Mouse (Mus musculus) frontal cortex, postnatal 36 days (tissue): ENCODE measurements around the gene Tctex1d4.
A peak's percentile ranks its signal among the peaks of the same experiment; 100 is the strongest.

Source experiments
- DNase-seq, 2 experiments: peaks; one replicate each; pipeline ENCODE4 v3.0.0; 2022; ENCODE audit warnings: low spot score in 2 of 2

Gene Tctex1d4

DNA sequence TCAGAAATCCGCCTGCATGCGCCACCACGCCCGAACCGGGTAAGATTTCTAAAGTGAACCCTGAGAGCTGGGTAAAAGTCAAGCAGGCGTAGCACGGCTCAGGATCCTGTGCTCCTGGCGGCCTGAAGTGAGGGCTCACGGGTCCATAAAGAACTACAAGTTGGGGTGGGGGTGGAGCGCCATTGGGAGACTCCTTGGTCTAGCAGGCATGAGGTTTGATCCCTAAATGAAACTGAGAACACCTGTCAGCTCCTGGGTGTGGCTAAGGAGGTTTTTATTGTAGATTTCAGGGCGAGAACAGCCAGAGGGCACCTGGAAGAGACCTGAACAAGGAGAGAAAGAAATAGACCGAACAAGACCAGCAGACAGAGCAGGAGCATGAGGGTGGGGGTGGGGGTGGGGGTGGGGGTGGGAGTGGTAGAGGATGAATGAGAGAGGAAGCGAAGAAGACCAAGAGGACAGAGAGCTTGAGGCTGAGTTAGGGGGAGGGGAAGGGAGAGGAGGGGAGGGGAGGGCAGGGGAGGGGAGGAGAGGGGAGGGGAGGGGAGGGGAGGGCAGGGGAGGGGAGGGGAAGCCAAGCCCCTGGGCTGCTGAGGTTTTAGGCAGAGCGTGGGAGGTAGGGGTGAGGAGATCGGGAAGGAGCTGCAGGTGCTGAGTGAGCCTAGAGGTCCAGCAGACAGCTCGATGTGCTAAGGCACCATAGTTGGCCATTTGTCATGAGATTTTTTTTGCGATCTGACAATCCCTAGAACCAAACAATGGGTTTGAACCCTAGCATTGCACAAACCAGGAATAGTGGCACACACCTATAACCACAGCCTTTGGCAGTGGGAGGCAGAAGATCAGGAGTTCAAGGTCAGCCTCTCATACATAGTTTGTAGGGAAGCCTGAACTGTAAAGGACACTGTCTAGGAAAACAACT, 12.0 kb downstream of the Tctex1d4 start:
- no peak for DNase-seq

DNA sequence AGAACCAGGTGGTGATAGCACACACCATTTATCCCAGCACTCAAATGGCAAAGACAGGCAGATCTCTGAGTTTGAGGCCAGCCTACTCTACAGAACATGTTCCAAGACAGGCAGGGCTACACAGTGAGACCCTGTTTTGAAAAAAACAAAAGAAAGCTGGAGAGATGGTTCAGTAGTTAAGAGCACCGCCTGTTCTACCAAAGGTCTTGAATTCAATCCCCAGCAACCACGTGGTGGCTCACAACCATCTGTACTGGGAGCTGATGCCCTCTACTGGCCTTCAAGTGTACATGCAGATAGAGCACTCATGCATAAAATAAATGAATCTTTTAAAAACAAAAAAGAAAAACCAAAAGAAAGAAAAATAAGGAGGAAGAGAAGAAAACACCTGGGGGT, 12.6 kb downstream of the Tctex1d4 start:
- DNase-seq = no peak

DNA sequence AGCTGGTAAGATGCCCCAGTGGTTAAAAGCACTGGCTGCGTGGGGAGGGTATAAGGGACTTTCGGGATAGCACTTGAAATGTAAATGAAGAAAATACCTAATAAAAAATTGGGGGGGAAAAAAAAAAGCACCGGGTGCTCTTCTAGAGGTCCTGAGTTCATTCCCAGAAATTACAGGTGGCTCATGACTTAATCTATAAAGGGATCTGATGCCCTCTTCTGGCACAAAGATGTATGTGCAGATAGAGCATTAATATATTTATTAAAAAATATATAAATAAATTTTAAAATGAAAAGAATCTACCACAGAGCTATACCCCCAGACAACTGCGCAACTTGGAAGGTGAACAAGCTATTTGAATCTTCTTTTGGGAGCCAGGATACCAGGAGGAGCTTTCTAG, 14.0 kb downstream of the Tctex1d4 start:
- no peak for DNase-seq

DNA sequence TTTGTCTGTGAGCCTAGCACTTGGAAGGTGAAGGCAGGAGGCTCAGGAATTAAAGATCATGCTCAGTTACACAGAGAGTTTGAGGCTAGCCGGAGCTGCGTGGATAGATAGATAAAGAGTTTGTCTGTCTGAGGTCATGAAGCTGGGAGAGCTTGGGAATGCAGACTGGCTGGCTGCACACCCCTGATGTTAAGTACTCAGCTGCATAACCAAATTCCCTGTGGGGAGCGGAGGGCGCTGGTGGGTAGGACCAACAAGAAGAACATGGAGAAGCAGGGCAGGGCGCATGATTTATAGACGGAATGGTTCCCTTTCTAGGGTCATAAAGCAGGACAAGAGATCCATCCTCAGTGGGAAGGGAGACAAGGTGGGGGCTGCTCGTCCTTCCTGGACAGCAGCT, 16.4 kb downstream of the Tctex1d4 start:
- no peak for DNase-seq

DNA sequence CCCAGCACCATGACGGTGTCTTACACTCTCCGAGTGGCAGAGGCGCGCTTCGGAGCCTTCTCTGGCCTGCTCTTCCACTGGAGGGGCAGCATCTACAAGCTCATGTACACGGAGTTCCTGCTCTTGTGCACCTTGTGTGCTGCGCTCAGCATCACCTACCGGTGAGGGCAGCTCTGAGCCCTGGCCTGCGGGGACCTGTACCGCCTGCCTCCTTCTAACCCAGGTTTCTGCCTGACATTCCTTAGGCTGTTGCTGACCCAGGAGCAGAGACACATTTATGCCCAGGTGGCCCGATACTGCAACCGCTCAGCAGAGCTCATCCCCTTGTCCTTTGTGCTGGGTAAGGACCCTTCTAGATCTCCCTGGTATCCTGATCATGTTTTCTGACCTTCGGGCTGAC, 18.7 kb downstream of the Tctex1d4 start:
- DNase-seq = no peak

DNA sequence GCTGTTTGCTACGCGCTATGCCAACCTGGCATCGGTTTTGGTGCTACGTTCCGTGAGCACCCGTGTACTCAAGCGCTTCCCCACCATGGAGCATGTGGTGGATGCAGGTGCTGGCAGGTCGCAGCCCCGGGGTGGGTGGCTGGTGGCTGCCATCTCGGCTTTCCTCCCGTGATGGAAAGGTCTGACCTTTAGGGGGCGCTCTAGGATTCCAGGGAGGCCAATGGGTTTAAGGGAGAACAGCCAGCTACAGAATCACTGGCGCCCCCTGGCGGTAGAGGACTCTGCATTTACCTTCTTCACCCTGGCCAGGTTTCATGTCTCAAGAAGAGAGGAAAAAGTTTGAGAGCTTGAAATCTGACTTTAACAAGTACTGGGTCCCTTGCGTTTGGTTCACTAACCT, 19.6 kb downstream of the Tctex1d4 start:
- peak; percentile 70 to 72 for DNase-seq

DNA sequence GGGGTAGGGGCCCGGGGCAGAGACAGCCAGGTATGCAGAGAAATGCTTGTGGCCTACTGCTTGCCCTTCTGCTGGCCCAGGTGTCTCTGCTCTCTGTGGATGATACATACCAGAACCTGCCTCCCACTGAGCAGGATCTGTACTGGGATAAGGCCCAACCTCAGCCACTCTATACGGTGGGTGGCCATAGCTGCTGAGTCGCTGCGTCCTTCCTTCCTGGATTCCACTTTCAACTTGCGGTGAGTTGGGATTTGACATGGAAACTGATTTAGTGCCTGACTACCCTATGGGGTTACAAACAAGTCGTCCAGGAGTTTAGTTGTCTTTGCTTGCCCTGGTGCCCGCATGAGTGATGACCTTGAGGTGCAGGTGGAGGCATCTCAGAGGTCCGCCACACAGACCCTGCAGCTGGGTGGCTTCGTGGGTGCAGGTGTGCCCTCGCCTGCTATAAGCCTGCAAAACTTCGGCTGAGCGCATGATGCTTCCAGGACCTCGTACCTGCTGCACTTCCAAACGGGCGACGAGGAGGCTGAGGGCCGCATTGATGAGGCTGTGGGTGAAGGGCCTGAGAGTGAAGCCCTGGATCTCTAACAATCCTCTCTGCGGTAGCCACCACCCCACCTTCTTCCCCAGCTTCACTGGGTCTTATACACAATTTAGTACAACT, 21.6 kb downstream of the Tctex1d4 start:
- DNase-seq = no peak

DNA sequence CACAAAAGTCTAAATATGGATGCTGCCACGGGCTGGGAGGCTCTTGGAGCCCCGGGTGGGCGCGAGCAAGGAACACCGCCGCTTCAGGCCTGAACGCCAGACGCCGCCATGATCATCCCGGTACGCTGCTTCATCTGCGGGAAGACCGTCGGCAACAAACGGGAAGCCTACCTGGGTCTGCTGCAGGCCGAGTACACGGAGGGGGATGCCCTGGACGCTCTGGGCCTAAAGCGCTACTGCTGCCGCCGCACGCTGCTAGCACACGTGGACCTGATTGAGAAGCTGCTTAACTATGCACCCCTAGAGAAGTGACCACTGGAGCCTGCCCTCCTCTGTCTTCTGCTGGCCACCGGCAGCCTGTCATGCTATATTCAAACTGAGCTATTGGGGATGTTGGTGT, 22.2 kb downstream of the Tctex1d4 start:
- no peak for DNase-seq

DNA sequence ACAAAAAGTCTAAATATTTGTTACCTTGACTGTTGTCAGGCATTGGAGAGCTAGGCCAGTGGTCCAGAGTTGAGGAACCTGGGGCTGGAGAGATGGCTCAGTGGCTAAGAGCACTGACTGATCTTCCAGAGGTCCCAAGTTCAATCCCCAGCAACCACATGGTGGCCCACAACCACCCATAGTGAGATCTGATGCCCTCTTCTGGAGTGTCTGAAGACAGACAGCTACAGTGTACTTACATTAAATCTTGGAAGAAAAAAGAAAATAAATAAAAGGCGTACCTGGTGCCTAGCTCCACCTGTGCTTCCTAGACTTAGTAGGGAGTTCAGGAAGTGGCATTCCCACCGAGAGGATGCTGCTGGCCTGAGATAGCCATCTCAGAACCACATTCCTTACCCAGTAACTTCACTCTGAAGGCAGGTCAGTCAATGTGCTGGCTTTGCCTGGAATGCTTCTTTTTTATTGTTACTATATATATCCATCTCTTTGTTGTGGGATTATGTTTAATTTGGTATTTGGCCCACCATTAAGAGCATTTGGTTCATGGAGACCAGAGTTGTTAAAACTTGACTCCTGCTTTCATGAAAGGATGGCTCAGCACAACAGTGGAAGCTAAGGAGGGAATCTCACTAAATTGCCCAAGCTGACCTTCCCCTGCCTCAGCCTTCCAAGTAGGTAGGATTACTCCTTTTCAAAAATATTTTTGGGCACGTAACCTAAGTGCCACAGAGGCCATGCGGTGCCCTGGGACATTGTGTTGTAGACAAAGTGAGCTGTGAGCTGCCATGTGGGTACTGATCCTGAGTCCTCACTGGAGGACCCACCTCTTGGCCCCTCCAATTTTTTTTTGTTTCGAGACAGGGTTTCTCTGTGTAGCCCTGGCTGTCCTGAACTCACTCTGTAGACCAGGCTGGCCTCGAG, 23.0 kb downstream of the Tctex1d4 start:
- no peak for DNase-seq

DNA sequence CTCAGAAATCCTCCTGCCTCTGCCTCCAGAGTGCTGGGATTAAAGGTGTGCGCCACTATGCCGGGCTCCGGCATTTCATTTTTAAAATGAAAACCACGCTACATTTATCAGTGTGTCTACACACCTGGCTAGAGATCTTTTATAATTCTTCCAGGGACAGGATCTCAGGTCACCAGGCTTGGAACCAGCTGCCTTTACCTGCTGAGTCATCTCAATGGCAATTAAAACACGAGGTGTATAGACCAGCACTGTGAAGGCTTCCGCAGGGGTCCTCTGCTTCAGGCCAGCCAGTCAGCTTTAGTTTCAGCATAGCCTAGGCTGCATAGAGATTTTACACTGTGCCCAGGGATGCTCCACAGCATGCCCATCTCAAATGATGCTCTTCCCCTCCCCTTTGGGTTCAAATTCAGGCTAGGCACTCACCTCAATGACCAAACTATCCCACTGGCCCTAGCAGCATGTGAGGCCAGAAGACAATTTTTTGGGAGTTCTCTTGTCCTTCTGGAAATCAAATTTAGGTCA, 23.7 kb downstream of the Tctex1d4 start:
- DNase-seq = no peak

DNA sequence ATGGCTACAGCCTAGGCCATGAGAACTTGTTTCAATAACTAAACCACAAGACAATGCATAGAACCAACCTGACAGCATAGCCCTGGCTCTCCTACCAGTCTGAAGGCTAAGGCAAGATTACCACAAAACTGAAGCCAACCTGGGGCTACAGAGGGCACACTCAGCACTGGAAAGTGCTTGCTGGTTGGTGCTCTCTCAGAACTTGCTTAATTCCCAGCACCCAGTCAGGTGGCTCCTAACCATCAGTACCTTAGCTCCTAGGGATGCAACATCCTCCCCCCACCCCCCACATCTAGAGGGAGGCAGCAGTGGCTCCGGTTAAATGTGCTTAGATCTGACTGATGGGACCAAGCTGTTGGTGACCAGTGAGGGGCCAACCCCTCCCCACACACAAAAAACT, 24.8 kb downstream of the Tctex1d4 start:
- no peak for DNase-seq

DNA sequence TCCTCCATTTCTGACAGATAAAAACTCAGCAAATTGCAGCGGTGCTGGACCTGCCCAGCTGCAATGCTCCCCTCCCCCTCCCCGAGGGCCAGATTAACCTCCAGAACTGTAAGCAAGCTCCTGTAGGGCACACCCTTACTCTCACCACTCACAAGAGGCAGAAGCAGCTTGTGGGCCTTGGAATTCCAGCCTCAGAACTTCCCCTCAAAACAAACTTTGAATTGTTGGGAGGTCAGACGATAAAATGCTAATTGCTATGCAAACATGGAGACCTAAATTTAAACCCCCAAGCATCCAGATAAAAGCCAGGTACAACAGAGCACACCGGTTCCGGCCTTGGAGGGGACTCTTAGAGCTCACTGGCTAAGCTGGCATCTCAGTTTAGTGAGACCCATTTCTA, 26.1 kb downstream of the Tctex1d4 start:
- DNase-seq = no peak

DNA sequence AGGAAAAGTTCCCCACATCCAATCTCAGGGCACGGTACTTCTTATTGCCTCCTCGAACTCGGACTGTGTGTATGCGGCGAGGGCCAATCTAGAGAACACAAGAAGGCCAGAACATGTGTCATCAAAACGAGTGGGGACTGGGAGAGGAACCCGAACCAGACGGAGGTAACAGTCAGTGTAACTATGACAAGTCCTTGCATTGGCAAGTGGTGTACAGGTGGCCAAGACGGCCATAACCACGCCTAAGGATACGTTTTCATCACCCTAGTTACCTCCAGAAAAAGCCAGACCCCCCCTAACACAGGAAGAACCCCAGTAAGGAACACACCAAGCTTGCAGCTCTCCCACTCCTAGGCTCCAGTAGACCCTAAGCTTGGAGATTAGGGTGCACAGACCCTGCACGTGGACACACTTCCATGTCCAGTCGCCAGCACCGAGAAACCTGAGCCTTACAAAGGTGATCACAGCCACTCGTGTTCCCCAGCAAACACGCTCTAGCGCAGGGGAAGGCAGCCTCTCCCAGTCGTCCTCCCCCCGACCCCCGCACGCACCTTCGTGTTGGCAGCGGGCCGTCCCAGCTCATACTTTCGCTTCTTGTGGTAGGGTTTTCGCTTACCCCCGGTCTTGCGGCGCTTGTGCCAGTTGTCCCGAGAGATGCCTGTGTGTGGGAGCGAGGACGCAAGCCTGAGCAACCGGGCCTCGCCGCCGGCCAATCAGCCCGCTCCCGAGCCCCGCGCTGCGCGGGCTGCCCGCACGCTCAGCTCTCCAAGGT, 28.6 kb downstream of the Tctex1d4 start:
- DNase-seq = no peak

DNA sequence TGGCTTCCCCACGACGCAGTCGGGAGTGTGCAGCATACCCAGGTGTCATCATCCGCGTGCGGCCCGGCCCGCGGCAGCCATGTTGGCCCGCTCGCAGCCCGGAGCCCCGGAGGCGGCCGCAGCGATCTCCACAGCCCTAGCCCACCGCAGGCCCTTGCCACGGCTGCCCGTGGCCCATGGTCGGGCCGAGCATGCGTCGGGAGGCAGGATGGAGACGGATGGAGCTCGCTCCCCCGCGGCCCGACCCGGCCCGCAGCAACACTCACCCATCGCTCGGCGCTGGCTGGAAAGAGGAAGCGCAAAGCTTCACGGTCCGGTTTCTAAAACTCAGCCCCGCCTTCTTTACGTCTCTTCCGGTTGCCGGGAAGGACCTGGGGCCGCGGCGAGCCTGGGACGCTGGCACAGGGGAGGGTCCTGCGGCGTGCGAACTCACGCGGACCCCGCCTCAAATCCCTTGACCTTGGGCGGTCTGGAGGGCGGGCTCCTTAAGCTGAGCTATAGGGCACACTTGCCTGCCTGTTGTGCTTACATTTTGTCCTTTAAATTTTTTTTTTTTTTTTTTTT, 29.3 kb downstream of the Tctex1d4 start, which contains the start of gene Rps8:
Rps8 (minus strand) TSS at position 452 of the 564 bp plus-strand sequence.
- peak; percentile 85 to 88 for DNase-seq

DNA sequence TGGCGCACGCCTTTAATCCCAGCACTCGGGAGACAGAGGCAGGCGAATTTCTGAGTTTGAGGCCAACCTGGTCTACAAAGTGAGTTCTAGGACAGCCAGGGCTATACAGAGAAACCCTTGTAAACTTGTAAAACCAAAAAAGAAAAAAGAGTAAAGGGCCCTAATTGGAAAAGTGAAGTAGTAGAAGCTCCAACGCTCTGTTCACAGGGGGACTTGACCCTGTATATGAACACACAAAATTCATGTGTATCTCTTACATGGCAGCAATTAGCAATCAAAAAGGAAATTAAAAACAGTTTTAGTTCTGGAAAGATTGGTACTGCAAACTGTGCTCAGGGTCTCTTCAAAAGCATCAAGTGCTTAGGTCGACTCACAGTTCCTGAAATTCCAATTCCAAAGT, 29.8 kb downstream of the Tctex1d4 start:
- DNase-seq = no peak

DNA sequence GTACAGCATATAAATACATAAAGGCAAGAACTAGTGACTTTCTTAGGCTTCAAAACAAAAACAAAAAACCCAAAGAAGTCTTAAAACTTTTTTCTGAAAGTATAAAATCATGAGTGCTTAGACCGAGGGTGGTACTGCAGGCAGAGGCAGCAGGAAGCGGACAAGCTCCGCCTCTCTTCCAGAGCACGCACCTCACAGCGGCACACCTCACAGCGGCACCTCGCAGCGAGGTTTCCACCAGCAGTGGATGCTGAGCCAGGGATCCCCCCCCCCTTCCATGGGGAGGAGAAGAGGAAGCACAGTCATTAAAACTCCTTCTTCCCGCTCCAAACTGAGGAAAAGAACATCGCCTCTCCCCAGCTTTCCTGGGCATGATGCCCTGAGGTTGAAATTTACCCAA, 33.1 kb downstream of the Tctex1d4 start:
- no peak for DNase-seq

DNA sequence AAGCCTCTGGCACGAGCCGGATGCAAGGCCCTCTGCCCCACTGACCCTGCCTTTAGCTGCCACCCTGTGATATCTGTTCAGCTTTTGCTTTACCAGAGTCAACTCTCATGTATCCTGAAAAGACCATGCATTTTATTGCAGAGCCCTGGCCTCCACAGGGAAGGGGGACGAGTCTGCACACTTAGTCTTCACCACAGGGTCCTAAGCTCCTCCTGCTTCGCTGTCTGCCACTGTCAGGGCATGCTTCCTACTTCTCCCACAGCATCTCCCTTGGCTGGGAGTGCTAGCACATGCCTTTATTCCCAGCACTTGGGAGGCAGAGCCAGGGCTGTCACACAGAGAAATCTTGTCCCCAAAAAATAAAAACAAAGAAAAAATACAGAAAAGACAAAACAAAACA, 34.6 kb downstream of the Tctex1d4 start:
- DNase-seq = no peak

DNA sequence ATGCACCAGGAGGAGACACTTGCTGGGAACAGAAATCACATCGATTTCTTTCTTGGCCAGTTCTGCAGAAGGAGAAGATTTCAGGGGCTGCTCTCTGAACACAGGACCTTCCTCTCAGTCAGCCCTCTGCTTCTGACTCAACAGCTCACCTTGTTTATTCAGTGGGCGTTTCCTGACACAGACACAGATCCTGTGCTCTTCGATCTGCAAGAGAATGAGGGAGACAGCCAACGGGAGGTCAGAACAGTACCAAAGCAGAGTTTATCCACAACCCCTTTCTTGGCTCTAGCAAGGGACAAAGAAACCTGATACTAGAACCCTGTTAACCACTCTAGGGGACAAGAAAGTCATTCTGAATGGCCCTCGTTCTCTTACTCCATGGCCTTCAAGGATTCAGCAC, 43.3 kb downstream of the Tctex1d4 start:
- DNase-seq = no peak
